Mouse (Mus musculus): ENCODE data around the gene Lmntd1.

Gene Lmntd1

GRCm38 (mm10) chr6:145432711-145433708 lies 181.1 kb downstream of the Lmntd1 start:
- DNase-seq (ENCODE audit: low spot score): no peak

GRCm38 (mm10) chr6:145431747-145432146 lies 182.4 kb downstream of the Lmntd1 start:
- no peak for DNase-seq (ENCODE audit: low spot score)

- no peak for DNase-seq (ENCODE audit: low spot score)
Observed at GRCm38 (mm10) chr6:145427411-145427810, 186.7 kb downstream of the Lmntd1 start.

GRCm38 (mm10) chr6:145426501-145426900 lies 187.6 kb downstream of the Lmntd1 start:
- DNase-seq (ENCODE audit: low spot score): no peak

GRCm38 (mm10) chr6:145424156-145424555 lies 190.0 kb downstream of the Lmntd1 start:
- DNase-seq (ENCODE audit: low spot score): no peak

GRCm38 (mm10) chr6:145423484-145423883 lies 190.6 kb downstream of the Lmntd1 start:
- DNase-seq (ENCODE audit: low spot score): no peak

- no peak for DNase-seq (ENCODE audit: low spot score)
Observed at GRCm38 (mm10) chr6:145421666-145422065, 192.5 kb downstream of the Lmntd1 start.

GRCm38 (mm10) chr6:145420407-145420806 lies 193.7 kb downstream of the Lmntd1 start:
- no peak for DNase-seq (ENCODE audit: low spot score)

- DNase-seq (ENCODE audit: low spot score): no peak
Observed at GRCm38 (mm10) chr6:145418856-145419255, 195.3 kb downstream of the Lmntd1 start.

- no peak for DNase-seq (ENCODE audit: low spot score)
Observed at GRCm38 (mm10) chr6:145417720-145418440, 196.2 kb downstream of the Lmntd1 start.

- DNase-seq (ENCODE audit: low spot score): peak; percentile 50
Observed at GRCm38 (mm10) chr6:145417014-145417719, 197.0 kb downstream of the Lmntd1 start.

- no peak for DNase-seq (ENCODE audit: low spot score)
Observed at GRCm38 (mm10) chr6:145404369-145405051, 209.6 kb downstream of the Lmntd1 start.

- no peak for DNase-seq (ENCODE audit: low spot score)
Observed at GRCm38 (mm10) chr6:145401140-145401539, 213.0 kb downstream of the Lmntd1 start.

GRCm38 (mm10) chr6:145397881-145398280 lies 216.2 kb downstream of the Lmntd1 start:
- DNase-seq (ENCODE audit: low spot score): no peak

GRCm38 (mm10) chr6:145396534-145396933 lies 217.6 kb downstream of the Lmntd1 start:
- no peak for DNase-seq (ENCODE audit: low spot score)

GRCm38 (mm10) chr6:145390421-145390820 lies 223.7 kb downstream of the Lmntd1 start:
- DNase-seq (ENCODE audit: low spot score): no peak

GRCm38 (mm10) chr6:145389904-145390303 lies 224.2 kb downstream of the Lmntd1 start:
- DNase-seq (ENCODE audit: low spot score): no peak

- no peak for DNase-seq (ENCODE audit: low spot score)
Observed at GRCm38 (mm10) chr6:145387378-145387777, 226.7 kb downstream of the Lmntd1 start.

GRCm38 (mm10) chr6:145382586-145383380 lies 231.3 kb downstream of the Lmntd1 start:
- DNase-seq (ENCODE audit: low spot score): no peak

- DNase-seq (ENCODE audit: low spot score): no peak
Observed at GRCm38 (mm10) chr6:145380961-145381360, 233.2 kb downstream of the Lmntd1 start.

- DNase-seq (ENCODE audit: low spot score): no peak
Observed at GRCm38 (mm10) chr6:145379175-145379574, 234.9 kb downstream of the Lmntd1 start.
